Mouse (Mus musculus): Measurements from ENCODE around the gene Specc1l.

Specc1l gene

GRCm38 (mm10) chr10:75318206-75318605 lies 106.3 kb downstream of the Specc1l start:
- DNase-seq, result peak; percentile 94

- no peak for DNase-seq
Observed at GRCm38 (mm10) chr10:75320321-75320720, 108.4 kb downstream of the Specc1l start.

- DNase-seq, result peak; percentile 95
Observed at GRCm38 (mm10) chr10:75322966-75323365, 111.1 kb downstream of the Specc1l start.

- peak; percentile 82 for DNase-seq
Observed at GRCm38 (mm10) chr10:75323986-75324385, 112.1 kb downstream of the Specc1l start.

- peak; percentile 91 for DNase-seq
Observed at GRCm38 (mm10) chr10:75324391-75324790, 112.5 kb downstream of the Specc1l start.

- peak; percentile 91 for DNase-seq
Observed at GRCm38 (mm10) chr10:75325821-75326220, 113.9 kb downstream of the Specc1l start.

- DNase-seq, result peak; percentile 96
Observed at GRCm38 (mm10) chr10:75326553-75326952, 114.7 kb downstream of the Specc1l start.

- DNase-seq, result peak; percentile 87
Observed at GRCm38 (mm10) chr10:75327081-75327480, 115.2 kb downstream of the Specc1l start.

GRCm38 (mm10) chr10:75328201-75328704 lies 116.4 kb downstream of the Specc1l start:
- DNase-seq, result peak; percentile 95

GRCm38 (mm10) chr10:75332268-75332667 lies 120.4 kb downstream of the Specc1l start:
- no peak for DNase-seq

- peak; percentile 91 for DNase-seq
Observed at GRCm38 (mm10) chr10:75333176-75333776, 121.4 kb downstream of the Specc1l start.

GRCm38 (mm10) chr10:75334175-75334574 lies 122.3 kb downstream of the Specc1l start:
- peak; percentile 91 for DNase-seq

GRCm38 (mm10) chr10:75335075-75335474 lies 123.2 kb downstream of the Specc1l start:
- DNase-seq, result peak; percentile 98

- DNase-seq, result no peak
Observed at GRCm38 (mm10) chr10:75337231-75337630, 125.4 kb downstream of the Specc1l start.

- DNase-seq, result no peak
Observed at GRCm38 (mm10) chr10:75338852-75339251, 127.0 kb downstream of the Specc1l start.

- DNase-seq, result no peak
Observed at GRCm38 (mm10) chr10:75339377-75339776, 127.5 kb downstream of the Specc1l start.

GRCm38 (mm10) chr10:75341936-75342335 lies 130.1 kb downstream of the Specc1l start:
- DNase-seq, result no peak

GRCm38 (mm10) chr10:75344563-75344962 lies 132.7 kb downstream of the Specc1l start:
- DNase-seq, result peak; percentile 93

- DNase-seq, result peak; percentile 92
Observed at GRCm38 (mm10) chr10:75345265-75345664, 133.4 kb downstream of the Specc1l start.

- peak; percentile 85 for DNase-seq
Observed at GRCm38 (mm10) chr10:75350564-75350963, 138.7 kb downstream of the Specc1l start.

- peak; percentile 74 for DNase-seq
Observed at GRCm38 (mm10) chr10:75352541-75352940, 140.7 kb downstream of the Specc1l start.

GRCm38 (mm10) chr10:75353838-75354241 lies 142.0 kb downstream of the Specc1l start:
- peak; percentile 91 for DNase-seq

- DNase-seq, result peak; percentile 56
Observed at GRCm38 (mm10) chr10:75355341-75355740, 143.5 kb downstream of the Specc1l start.
